Mouse (Mus musculus): ENCODE results near the gene Bcl2l14. TPM values are rescaled to one million over a fixed set of nuclear protein-coding genes. Genes with fewer than 3 reads are reported as not detected.
A peak's percentile ranks its signal among the peaks of the same experiment; 100 is the strongest.

The Bcl2l14 gene
- polyA plus RNA-seq, 1 experiment from 2014 or later: 0.12 TPM

- Histone ChIP-seq H3K4me1 (replicated peaks) (no peaks in the 10 kb centered on the region), H3K4me2 (no peak overlapping the region), H3K9ac (no peak overlapping the region), H3K27me3 (no peaks in the 10 kb centered on the region), H3K36me3 (no peaks in the 10 kb centered on the region), H3K4me3 (no peak overlapping the region), H3K27ac (replicated peaks) (no peak overlapping the region), H3K9me3 (no peaks in the 10 kb centered on the region)
- no peak for ATAC-seq (ENCODE audit: low FRiP score, low read depth)
- WGBS: 88% methylated on average over 3 of the region's 3 CpGs
Observed at GRCm38 (mm10) chr6:134377856-134378255, 18.3 kb upstream of the Bcl2l14 start.

GRCm38 (mm10) chr6:134381462-134381861, 14.7 kb upstream of the Bcl2l14 start:
- 90% methylated on average over 6 of the region's 6 CpGs for WGBS
- ATAC-seq (ENCODE audit: low FRiP score, low read depth): no peak

GRCm38 (mm10) chr6:134385931-134386330, 10.2 kb upstream of the Bcl2l14 start:
- ATAC-seq (ENCODE audit: low FRiP score, low read depth): no peak
- Histone ChIP-seq H3K9ac (no peak overlapping the region), H3K4me2 (no peak overlapping the region), H3K4me1 (replicated peaks) (peaks cover 6% of the 10 kb centered on the region; the same call in 1 of the 2 replicates), H3K9me3 (no peaks in the 10 kb centered on the region), H3K36me3 (no peaks in the 10 kb centered on the region), H3K4me3 (no peak overlapping the region), H3K27ac (replicated peaks) (no peak overlapping the region), H3K27me3 (no peaks in the 10 kb centered on the region)
- 88% methylated on average over 6 of the region's 6 CpGs for WGBS

More at GRCm38 (mm10) chr6:134381462-134381861, 14.7 kb upstream of the Bcl2l14 start:
- Histone ChIP-seq H3K27ac (replicated peaks) (no peak overlapping the region), H3K4me1 (replicated peaks) (no peaks in the 10 kb centered on the region), H3K27me3 (no peaks in the 10 kb centered on the region), H3K9ac (no peak overlapping the region), H3K36me3 (no peaks in the 10 kb centered on the region), H3K4me3 (no peak overlapping the region), H3K9me3 (no peaks in the 10 kb centered on the region), H3K4me2 (no peak overlapping the region)

DNA sequence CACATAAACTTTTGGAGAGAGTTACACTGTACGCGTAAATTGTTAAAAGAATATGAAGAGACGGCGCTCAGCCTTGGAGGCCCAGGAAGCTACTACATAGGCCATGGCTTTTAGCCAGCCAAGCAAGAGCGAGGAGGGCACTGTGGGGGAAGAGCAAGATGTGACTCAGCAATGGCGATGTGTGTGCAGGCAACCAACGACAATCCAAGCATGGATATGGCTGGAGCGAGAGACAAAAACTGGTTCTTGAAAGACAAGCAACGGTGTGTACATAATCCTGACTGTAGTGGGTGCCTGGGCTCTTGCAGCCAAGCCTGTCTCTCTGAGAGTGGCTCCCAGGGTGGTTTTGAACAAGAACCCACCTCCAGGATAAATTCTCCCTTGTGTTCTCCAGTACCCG, 8.7 kb upstream of the Bcl2l14 start:
- peaks cover 6% of the 10 kb centered on the region; the same call in 1 of the 2 replicates for H3K4me1 ChIP-seq (replicated peaks)
- WGBS: 88% methylated on average over 10 of the region's 10 CpGs
- H3K27me3 ChIP-seq: no peaks in the 10 kb centered on the region
- H3K9me3 ChIP-seq: no peaks in the 10 kb centered on the region
- H3K9ac ChIP-seq: no peak overlapping the region
- H3K4me2 ChIP-seq: no peak overlapping the region
- no peaks in the 10 kb centered on the region for H3K36me3 ChIP-seq
- H3K4me3 ChIP-seq: no peak overlapping the region
- ATAC-seq (ENCODE audit: low FRiP score, low read depth): no peak
- no peak overlapping the region for H3K27ac ChIP-seq (replicated peaks)

GRCm38 (mm10) chr6:134388424-134389110, 7.6 kb upstream of the Bcl2l14 start:
- WGBS: 66% methylated on average over 24 of the region's 24 CpGs
- Histone ChIP-seq H3K9ac (no peak overlapping the region), H3K36me3 (no peaks in the 10 kb centered on the region), H3K4me1 (replicated peaks) (peaks cover 6% of the 10 kb centered on the region; the same call in 1 of the 2 replicates), H3K9me3 (no peaks in the 10 kb centered on the region), H3K4me2 (peak overlapping the region; percentile 17; the same call in 1 of the 2 replicates), H3K27ac (replicated peaks) (no peak overlapping the region), H3K27me3 (no peaks in the 10 kb centered on the region), H3K4me3 (no peak overlapping the region)
- ATAC-seq (ENCODE audit: low FRiP score, low read depth): peak; percentile 68; the same call in 1 of the 2 replicates

GRCm38 (mm10) chr6:134389248-134389891, 6.7 kb upstream of the Bcl2l14 start:
- Histone ChIP-seq H3K9me3 (no peaks in the 10 kb centered on the region), H3K4me1 (replicated peaks) (peaks cover 6% of the 10 kb centered on the region; the same call in 1 of the 2 replicates), H3K27me3 (no peaks in the 10 kb centered on the region), H3K27ac (replicated peaks) (no peak overlapping the region), H3K4me3 (no peak overlapping the region), H3K9ac (no peak overlapping the region), H3K4me2 (no peak overlapping the region), H3K36me3 (no peaks in the 10 kb centered on the region)
- WGBS: 22% methylated on average over 11 of the region's 11 CpGs
- ATAC-seq (ENCODE audit: low FRiP score, low read depth): no peak

GRCm38 (mm10) chr6:134389917-134390316, 6.2 kb upstream of the Bcl2l14 start:
- Histone ChIP-seq H3K9ac (no peak overlapping the region), H3K4me1 (replicated peaks) (peaks cover 6% of the 10 kb centered on the region; the same call in 1 of the 2 replicates), H3K27ac (replicated peaks) (no peak overlapping the region), H3K4me2 (no peak overlapping the region), H3K4me3 (no peak overlapping the region), H3K36me3 (no peaks in the 10 kb centered on the region), H3K27me3 (no peaks in the 10 kb centered on the region), H3K9me3 (no peaks in the 10 kb centered on the region)
- WGBS: 73% methylated on average over 8 of the region's 8 CpGs
- ATAC-seq (ENCODE audit: low FRiP score, low read depth): no peak

DNA sequence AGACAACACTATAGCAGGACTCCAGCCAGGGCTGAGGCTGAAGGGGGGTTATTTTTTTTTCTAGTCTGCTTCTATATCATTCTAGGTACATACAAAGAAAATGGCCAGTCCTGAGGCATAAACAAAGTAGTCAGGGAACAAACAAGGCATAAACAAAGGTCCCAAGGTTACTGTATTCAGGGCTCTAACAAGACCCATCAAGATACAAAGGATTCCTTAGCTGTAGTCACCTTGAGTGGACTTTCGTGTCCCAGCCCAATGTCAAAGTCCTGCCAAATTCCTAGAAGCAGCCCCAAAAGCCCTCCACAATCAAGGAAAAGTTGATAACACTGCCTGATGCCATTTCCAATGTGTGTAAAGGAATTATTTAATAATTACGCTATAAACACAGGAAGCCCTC, 5.3 kb upstream of the Bcl2l14 start:
- Histone ChIP-seq H3K4me1 (replicated peaks) (peaks cover 6% of the 10 kb centered on the region; the same call in 1 of the 2 replicates), H3K27me3 (no peaks in the 10 kb centered on the region), H3K9me3 (no peaks in the 10 kb centered on the region), H3K36me3 (no peaks in the 10 kb centered on the region), H3K4me2 (no peak overlapping the region), H3K27ac (replicated peaks) (no peak overlapping the region), H3K9ac (no peak overlapping the region), H3K4me3 (no peak overlapping the region)
- no peak for ATAC-seq (ENCODE audit: low FRiP score, low read depth)
- WGBS: 89% methylated on average over 2 of the region's 2 CpGs

- H3K27me3 ChIP-seq: no peaks in the 10 kb centered on the region
- H3K4me1 ChIP-seq (replicated peaks): no peaks in the 10 kb centered on the region
- no peaks in the 10 kb centered on the region for H3K36me3 ChIP-seq
- H3K4me3 ChIP-seq: no peak overlapping the region
- WGBS: 45% methylated on average over 16 of the region's 16 CpGs
- no peak for ATAC-seq (ENCODE audit: low FRiP score, low read depth)
- H3K9ac ChIP-seq: no peak overlapping the region
- no peaks in the 10 kb centered on the region for H3K9me3 ChIP-seq
- no peak overlapping the region for H3K27ac ChIP-seq (replicated peaks)
- no peak overlapping the region for H3K4me2 ChIP-seq
Observed at GRCm38 (mm10) chr6:134402914-134403683, 7.0 kb downstream of the Bcl2l14 start.

DNA sequence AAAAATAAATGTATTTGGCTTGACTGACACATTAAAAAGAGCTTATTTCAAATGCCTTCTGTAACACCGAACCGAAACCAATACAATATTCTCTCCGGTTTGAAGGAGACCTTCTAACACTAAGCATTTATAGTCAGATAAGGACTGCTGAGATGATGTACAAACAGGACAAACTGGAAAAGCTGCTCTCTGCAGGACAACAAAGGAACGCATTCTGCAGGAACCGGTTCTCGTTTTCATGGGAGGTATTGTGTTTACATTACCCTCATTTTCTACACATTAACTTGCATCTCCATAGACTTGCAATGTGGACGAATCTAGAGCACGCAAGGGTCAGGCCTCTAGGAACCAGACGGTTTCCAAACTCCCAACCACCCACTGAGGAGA, 7.6 kb downstream of the Bcl2l14 start:
- no peaks in the 10 kb centered on the region for H3K4me1 ChIP-seq (replicated peaks)
- H3K9me3 ChIP-seq: no peaks in the 10 kb centered on the region
- no peak overlapping the region for H3K9ac ChIP-seq
- no peak overlapping the region for H3K4me2 ChIP-seq
- 84% methylated on average over 9 of the region's 9 CpGs for WGBS
- H3K36me3 ChIP-seq: no peaks in the 10 kb centered on the region
- no peak overlapping the region for H3K27ac ChIP-seq (replicated peaks)
- H3K27me3 ChIP-seq: no peaks in the 10 kb centered on the region
- ATAC-seq (ENCODE audit: low FRiP score, low read depth): no peak
- no peak overlapping the region for H3K4me3 ChIP-seq

DNA sequence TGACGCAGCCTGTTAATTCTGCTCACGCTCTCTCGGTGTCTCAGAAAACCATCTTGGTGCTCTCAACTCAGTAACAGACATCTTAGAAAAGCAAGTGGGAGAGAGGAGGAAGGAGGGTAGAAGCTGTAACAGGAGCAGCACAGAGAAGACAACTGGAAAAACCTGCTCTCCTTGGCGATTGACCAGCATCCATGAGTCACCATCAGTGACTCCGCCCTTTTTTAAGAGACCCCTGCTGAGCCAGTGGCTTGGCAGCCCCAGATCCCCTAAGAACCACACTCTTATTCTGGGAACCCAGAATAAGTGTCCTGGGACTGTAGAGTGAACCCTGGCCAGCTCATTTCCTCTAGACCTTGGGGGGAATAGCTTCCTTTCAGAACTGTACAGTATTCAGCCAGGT, 11.1 kb downstream of the Bcl2l14 start:
- 71% methylated on average over 5 of the region's 5 CpGs for WGBS
- no peak overlapping the region for H3K9ac ChIP-seq
- H3K4me3 ChIP-seq: no peak overlapping the region
- ATAC-seq (ENCODE audit: low FRiP score, low read depth): no peak
- H3K4me1 ChIP-seq (replicated peaks): no peaks in the 10 kb centered on the region
- no peak overlapping the region for H3K4me2 ChIP-seq
- no peaks in the 10 kb centered on the region for H3K36me3 ChIP-seq
- no peaks in the 10 kb centered on the region for H3K9me3 ChIP-seq
- H3K27ac ChIP-seq (replicated peaks): no peak overlapping the region
- H3K27me3 ChIP-seq: no peaks in the 10 kb centered on the region

All from hindbrain, embryonic 15.5 days (tissue).